Mouse (Mus musculus) ES-E14 (cell line): ENCODE results near the gene Tm9sf2.

Experiments
- MAFK ChIP-seq: IDR thresholded peaks from 2 replicates; pipeline ENCODE4 v1.6.1; 2014; ENCODE audit warnings: mild to moderate bottlenecking, low read depth, low read length, inconsistent platforms; ENCODE audit not compliant: insufficient read depth
- ZNF384 ChIP-seq: IDR thresholded peaks from 2 replicates; pipeline ENCODE4 v1.6.1; 2012; ENCODE audit warnings: low read depth, low read length, inconsistent platforms

DNA sequence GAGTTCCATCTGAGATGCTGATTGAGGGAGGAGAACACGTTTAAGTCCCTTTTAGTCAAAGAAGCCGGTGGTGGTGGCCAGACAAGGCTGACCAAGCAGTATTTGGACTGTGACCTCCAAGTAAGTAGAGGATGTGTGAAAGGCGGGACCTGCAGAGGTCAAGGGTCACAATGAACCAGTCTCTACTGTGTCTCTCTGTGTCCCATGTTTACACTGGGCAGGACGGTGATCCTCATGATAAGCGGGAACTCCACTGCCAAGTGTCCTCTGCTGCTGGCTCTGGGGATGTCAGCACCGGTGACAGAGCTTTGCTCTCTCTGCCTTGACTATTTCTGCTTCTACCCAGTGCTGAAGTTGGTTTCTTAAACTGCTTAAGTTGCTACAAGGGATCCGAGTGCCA, 64.2 kb downstream of the Tm9sf2 start:
- no peak for TF ChIP-seq MAFK
- no peak for TF ChIP-seq ZNF384
